Mouse (Mus musculus) small intestine, adult 2 months (tissue): ENCODE results near the gene Sugp1.

Experiments
- CTCF ChIP-seq: fragments of 200-500 bp; IDR thresholded peaks from 2 replicates; pipeline ENCODE4 v1.5.1; 2012; ENCODE audit warnings: low read depth, mild to moderate bottlenecking, control low read depth, inconsistent platforms, low read length, moderate library complexity, mixed read lengths; ENCODE audit not compliant: insufficient replicate concordance, insufficient read length; ENCODE audit errors: extremely low read depth
- POLR2A ChIP-seq: fragments of 200-500 bp; IDR thresholded peaks from 2 replicates; pipeline ENCODE4 v1.6.1; 2012; ENCODE audit warnings: low read depth, mild to moderate bottlenecking, control low read depth, inconsistent platforms, low read length, moderate library complexity

- TF ChIP-seq CTCF = no peak; the same call in 1 of the 2 replicates
- TF ChIP-seq POLR2A = no peak
Measured at GRCm38 (mm10) chr8:70087836-70088650, 45.4 kb downstream of the Sugp1 start.
